Mouse (Mus musculus): ENCODE data around the gene Zfp867. TPM values are rescaled to one million over a fixed set of nuclear protein-coding genes. Genes with fewer than 3 reads are reported as not detected.

The Zfp867 gene
- polyA plus RNA-seq, 1 experiment from 2014 or later: 1.5 TPM

DNA sequence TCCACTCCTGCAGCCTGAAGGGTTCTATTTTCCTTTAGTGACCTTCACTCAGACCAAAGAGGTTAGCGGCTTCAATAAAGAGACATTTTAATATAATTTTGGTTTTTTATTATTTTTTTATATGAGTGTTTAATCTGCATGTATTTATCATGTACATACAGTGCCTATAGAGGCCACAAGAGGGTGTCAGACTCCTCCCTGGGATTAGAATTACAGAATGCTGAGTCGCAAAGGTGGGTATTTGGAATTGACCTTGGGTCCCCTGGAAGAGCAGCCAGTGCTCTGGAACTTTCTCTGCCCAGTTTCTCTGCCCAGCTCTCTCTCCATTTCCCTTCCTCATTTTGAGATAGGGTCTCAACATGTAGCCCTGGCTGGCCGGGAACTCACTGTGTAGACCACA is 41.3 kb upstream of the Zfp867 start:
- no peak overlapping the region for H3K9ac ChIP-seq (replicated peaks)
- 0 out of 2 replicates have a peak, but pooled peaks cover 9% of the 10 kb centered on the region for H3K4me1 ChIP-seq (ENCODE audit: insufficient read depth)
- DNase-seq: no peak
- no peaks in the 10 kb centered on the region for H3K36me3 ChIP-seq (replicated peaks; ENCODE audit: insufficient read depth, low read length)
- H3K27me3 ChIP-seq (ENCODE audit: insufficient read depth, low read length): no peaks in the 10 kb centered on the region
- no peak overlapping the region for H3K4me3 ChIP-seq (ENCODE audit: low read depth, low read length)
- no peak overlapping the region for H3K27ac ChIP-seq (ENCODE audit: low read depth)
- TF ChIP-seq EP300 (IDR thresholded peaks at IDR 0.05; ENCODE audit: low read depth): no peak
- TF ChIP-seq CTCF (IDR thresholded peaks at IDR 0.05; ENCODE audit: low read depth): peak; percentile 38
- H3K4me2 ChIP-seq (ENCODE audit: low read depth, low read length): no peak overlapping the region
- H3K9me3 ChIP-seq (ENCODE audit: low read length): no peaks in the 10 kb centered on the region
- no peak for ATAC-seq
- WGBS (ENCODE audit: insufficient replicate concordance): 71% methylated on average over 3 of the region's 3 CpGs

DNA sequence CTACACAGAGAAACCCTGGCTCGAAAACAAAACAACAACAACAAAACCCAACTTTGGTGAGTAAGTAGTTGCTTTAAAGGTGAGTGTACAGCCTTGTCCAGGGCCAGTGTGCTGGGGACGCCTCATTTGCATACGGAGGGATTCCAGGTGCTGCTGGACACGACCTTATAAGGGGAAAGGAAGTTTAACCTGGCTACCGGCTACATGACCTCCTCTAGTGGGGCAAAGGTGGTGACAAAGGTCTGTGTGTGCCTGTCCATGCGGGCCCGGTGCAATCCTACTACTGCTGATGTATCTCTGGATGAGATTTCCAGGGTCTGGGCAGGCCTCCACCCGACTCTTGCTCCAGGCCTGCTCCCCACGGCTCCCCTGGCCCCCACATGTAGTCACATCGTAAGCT is 40.5 kb upstream of the Zfp867 start:
- Histone ChIP-seq H3K27ac (ENCODE audit: low read depth) (peak overlapping the region; percentile 49; the same call in 1 of the 2 replicates), H3K9me3 (ENCODE audit: low read length) (no peaks in the 10 kb centered on the region), H3K9ac (replicated peaks) (no peak overlapping the region), H3K4me2 (ENCODE audit: low read depth, low read length) (no peak overlapping the region), H3K4me3 (ENCODE audit: low read depth, low read length) (no peak overlapping the region), H3K4me1 (ENCODE audit: insufficient read depth) (0 out of 2 replicates have a peak, but pooled peaks cover 3% of the 10 kb centered on the region), H3K27me3 (ENCODE audit: insufficient read depth, low read length) (no peaks in the 10 kb centered on the region), H3K36me3 (replicated peaks; ENCODE audit: insufficient read depth, low read length) (no peaks in the 10 kb centered on the region)
- ATAC-seq: peak; percentile 86
- DNase-seq: peak; percentile 31
- no peak for TF ChIP-seq EP300 (IDR thresholded peaks at IDR 0.05; ENCODE audit: low read depth)
- TF ChIP-seq CTCF (IDR thresholded peaks at IDR 0.05; ENCODE audit: low read depth): no peak
- 78% methylated on average over 10 of the region's 10 CpGs for WGBS (ENCODE audit: insufficient replicate concordance)

- Histone ChIP-seq H3K27me3 (ENCODE audit: insufficient read depth, low read length) (no peaks in the 10 kb centered on the region), H3K4me3 (ENCODE audit: low read depth, low read length) (no peak overlapping the region), H3K27ac (ENCODE audit: low read depth) (no peak overlapping the region), H3K4me2 (ENCODE audit: low read depth, low read length) (no peak overlapping the region), H3K36me3 (replicated peaks; ENCODE audit: insufficient read depth, low read length) (no peaks in the 10 kb centered on the region), H3K9me3 (ENCODE audit: low read length) (no peaks in the 10 kb centered on the region), H3K9ac (replicated peaks) (no peak overlapping the region), H3K4me1 (ENCODE audit: insufficient read depth) (peaks cover 7% of the 10 kb centered on the region)
- no peak for TF ChIP-seq CTCF (IDR thresholded peaks at IDR 0.05; ENCODE audit: low read depth)
- TF ChIP-seq EP300 (IDR thresholded peaks at IDR 0.05; ENCODE audit: low read depth): no peak
- 71% methylated on average over 1 of the region's 1 CpGs for WGBS (ENCODE audit: insufficient replicate concordance)
- DNase-seq (no peak), ATAC-seq (no peak)
Observed at GRCm38 (mm10) chr11:59511558-59511957, 39.3 kb upstream of the Zfp867 start.

GRCm38 (mm10) chr11:59506713-59507074 is 34.4 kb upstream of the Zfp867 start:
- Histone ChIP-seq H3K4me2 (ENCODE audit: low read depth, low read length) (peak overlapping the region; percentile 89), H3K27ac (ENCODE audit: low read depth) (peak overlapping the region; percentile 90), H3K36me3 (replicated peaks; ENCODE audit: insufficient read depth, low read length) (peaks cover 21% of the 10 kb centered on the region), H3K9me3 (ENCODE audit: low read length) (no peaks in the 10 kb centered on the region), H3K4me3 (ENCODE audit: low read depth, low read length) (peak overlapping the region; percentile 77), H3K4me1 (ENCODE audit: insufficient read depth) (peaks cover 16% of the 10 kb centered on the region), H3K9ac (replicated peaks) (peak overlapping the region; percentile 90), H3K27me3 (ENCODE audit: insufficient read depth, low read length) (no peaks in the 10 kb centered on the region)
- peak; percentile 25; the same call in 1 of the 2 replicates for ATAC-seq
- WGBS (ENCODE audit: insufficient replicate concordance): 7% methylated on average over 14 of the region's 14 CpGs
- no peak for DNase-seq
- TF ChIP-seq EP300 (IDR thresholded peaks at IDR 0.05; ENCODE audit: low read depth) (no peak), CTCF (IDR thresholded peaks at IDR 0.05; ENCODE audit: low read depth) (no peak)

GRCm38 (mm10) chr11:59505839-59506712 is 33.8 kb upstream of the Zfp867 start:
- no peaks in the 10 kb centered on the region for H3K27me3 ChIP-seq (ENCODE audit: insufficient read depth, low read length)
- TF ChIP-seq CTCF (IDR thresholded peaks at IDR 0.05; ENCODE audit: low read depth) (no peak), EP300 (IDR thresholded peaks at IDR 0.05; ENCODE audit: low read depth) (no peak)
- peak; percentile 93 for ATAC-seq
- peak overlapping the region; percentile 77 for H3K4me3 ChIP-seq (ENCODE audit: low read depth, low read length)
- peaks cover 16% of the 10 kb centered on the region for H3K4me1 ChIP-seq (ENCODE audit: insufficient read depth)
- WGBS (ENCODE audit: insufficient replicate concordance): under 1% methylated on average over 60 of the region's 71 CpGs
- H3K9me3 ChIP-seq (ENCODE audit: low read length): no peaks in the 10 kb centered on the region
- peak; percentile 88 for DNase-seq
- H3K27ac ChIP-seq (ENCODE audit: low read depth): peak overlapping the region; percentile 90
- H3K36me3 ChIP-seq (replicated peaks; ENCODE audit: insufficient read depth, low read length): peaks cover 28% of the 10 kb centered on the region
- peak overlapping the region; percentile 90 for H3K9ac ChIP-seq (replicated peaks)
- H3K4me2 ChIP-seq (ENCODE audit: low read depth, low read length): peak overlapping the region; percentile 89

DNA sequence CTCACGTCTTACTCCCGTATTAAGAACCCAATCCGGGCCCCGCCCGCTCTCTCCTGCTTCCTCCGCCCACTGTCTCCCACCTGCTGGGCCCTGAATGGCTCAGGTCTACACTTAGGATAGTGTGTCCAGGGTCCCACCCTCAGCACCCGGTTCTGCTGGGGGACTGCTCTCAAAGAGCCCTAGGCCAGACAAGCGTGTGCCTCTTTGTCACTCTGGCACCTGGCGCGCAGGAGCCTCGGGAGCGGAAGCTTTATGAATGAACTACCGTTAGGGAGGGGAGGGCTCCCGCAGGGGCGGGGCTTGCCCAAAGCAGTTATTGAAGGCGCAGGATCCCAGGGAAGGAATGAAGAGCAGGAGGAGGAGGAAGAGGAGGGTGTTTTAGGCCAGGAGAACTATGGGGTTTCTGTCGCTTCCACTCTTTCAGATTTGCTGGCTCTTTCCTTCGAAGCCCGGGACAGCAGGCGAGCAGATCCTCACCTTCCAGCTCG is 33.1 kb upstream of the Zfp867 start:
- Histone ChIP-seq H3K4me2 (ENCODE audit: low read depth, low read length) (peak overlapping the region; percentile 89), H3K27ac (ENCODE audit: low read depth) (peak overlapping the region; percentile 90), H3K27me3 (ENCODE audit: insufficient read depth, low read length) (no peaks in the 10 kb centered on the region), H3K36me3 (replicated peaks; ENCODE audit: insufficient read depth, low read length) (peaks cover 32% of the 10 kb centered on the region), H3K4me3 (ENCODE audit: low read depth, low read length) (peak overlapping the region; percentile 77), H3K9me3 (ENCODE audit: low read length) (no peaks in the 10 kb centered on the region), H3K9ac (replicated peaks) (peak overlapping the region; percentile 90), H3K4me1 (ENCODE audit: insufficient read depth) (peaks cover 16% of the 10 kb centered on the region)
- peak; percentile 26; the same call in 1 of the 2 replicates for ATAC-seq
- peak; percentile 70 for DNase-seq
- under 1% methylated on average over 21 of the region's 21 CpGs for WGBS (ENCODE audit: insufficient replicate concordance)
- TF ChIP-seq CTCF (IDR thresholded peaks at IDR 0.05; ENCODE audit: low read depth) (no peak), EP300 (IDR thresholded peaks at IDR 0.05; ENCODE audit: low read depth) (no peak)

Measured in liver, postnatal 0 days (tissue).